Mouse (Mus musculus): ENCODE results near the gene Pip5k1a.

GRCm38 (mm10) chr3:95027701-95028100 lies 79.0 kb downstream of the Pip5k1a start:
- TF ChIP-seq CTCF (IDR thresholded peaks at IDR 0.05; ENCODE audit: low read depth) (no peak), EP300 (IDR thresholded peaks at IDR 0.05; ENCODE audit: low read depth) (no peak)
